Mouse (Mus musculus) kidney, adult 2 months (tissue): ENCODE measurements around the gene 3110021N24Rik. TPM values are rescaled to one million over a fixed set of nuclear protein-coding genes. Genes with fewer than 3 reads are reported as not detected.

Experiments used
- DNase-seq: peaks from one replicate; pipeline ENCODE4 v3.0.0; 2021
- H3K27ac ChIP-seq: fragments of 200-500 bp; 2 replicates; pipeline ENCODE4 v1.5.1; 2012; ENCODE audit warnings: low read depth, low read length, control low read depth, inconsistent platforms; ENCODE audit not compliant: insufficient read depth
- H3K27me3 ChIP-seq: fragments of 200-500 bp; replicated peaks from 2 replicates; pipeline ENCODE4 v1.6.1; 2012; ENCODE audit warnings: mild to moderate bottlenecking, moderate library complexity, low read length, inconsistent platforms; ENCODE audit not compliant: control insufficient read depth, insufficient read depth
- H3K36me3 ChIP-seq: fragments of 200-500 bp; 2 replicates; pipeline ENCODE4 v1.6.1; 2012; ENCODE audit warnings: mild to moderate bottlenecking, moderate library complexity, low read length, inconsistent platforms; ENCODE audit not compliant: control insufficient read depth, insufficient read depth
- H3K4me1 ChIP-seq: fragments of 200-500 bp; 2 replicates; pipeline ENCODE4 v1.6.1; 2011; ENCODE audit warnings: low read length; ENCODE audit not compliant: control insufficient read depth, insufficient read depth
- H3K4me3 ChIP-seq: fragments of 200-500 bp; 2 replicates; pipeline ENCODE4 v1.5.1; 2011; ENCODE audit warnings: mild to moderate bottlenecking, low read depth, low read length, control low read depth; ENCODE audit not compliant: insufficient read depth
- CTCF ChIP-seq: fragments of 200-500 bp; conservative IDR thresholded peaks from 2 replicates; pipeline ENCODE4 v1.5.1; 2011; ENCODE audit warnings: low read depth, mild to moderate bottlenecking, control low read depth, low read length, moderate library complexity, mixed read lengths; ENCODE audit not compliant: insufficient read depth, insufficient read length
- POLR2A ChIP-seq: fragments of 200-500 bp; IDR thresholded peaks from one replicate; pipeline ENCODE4 v1.6.1; 2011; ENCODE audit warnings: low read depth, low read length, control low read depth
- WGBS: fragments of 180-500 bp; shearing (Covaris S2); methylation state at CpG from one replicate; pipeline ENCODE4 v1.1.7; 2018; 5-methylcytosine and 5-hydroxymethylcytosine counted together
- polyA plus RNA-seq: library from polyadenylated mRNA; depleted of rRNA; stranded (reverse); fragments of >200 nt; gene quantifications from 2 replicates; pipeline ENCODE4 v1.2.3, GENCODE M21; 2012

Gene 3110021N24Rik
- polyA plus RNA-seq, 1 experiment = 0.05 TPM

- Histone ChIP-seq H3K27ac (peak overlapping the region; percentile 88), H3K27me3 (no peaks in the 10 kb centered on the region), H3K36me3 (no peaks in the 10 kb centered on the region), H3K4me3 (peak overlapping the region; percentile 68), H3K4me1 (peaks cover 7% of the 10 kb centered on the region; the same call in 1 of the 2 replicates)
- under 1% methylated on average over 7 of the region's 7 CpGs for WGBS
- no peak for TF ChIP-seq POLR2A
- no peak for DNase-seq
Observed at GRCm38 (mm10) chr4:108779763-108780056, 60.3 kb downstream of the 3110021N24Rik start.

- WGBS = under 1% methylated on average over 108 of the region's 111 CpGs
- peak; percentile 85 for DNase-seq
- H3K4me3 ChIP-seq = peak within 1 kb of the TSS; percentile 68
- H3K27me3 ChIP-seq = no peaks in the 10 kb centered on the region
- TF ChIP-seq CTCF (peak; percentile 56), POLR2A (no peak)
- peak within 1 kb of the TSS; percentile 88 for H3K27ac ChIP-seq
- no peaks in the 10 kb centered on the region for H3K36me3 ChIP-seq
- peaks cover 7% of the 10 kb centered on the region; the same call in 1 of the 2 replicates for H3K4me1 ChIP-seq
Observed at GRCm38 (mm10) chr4:108780057-108780863, 60.8 kb downstream of the 3110021N24Rik start, which contains the start of gene Zfyve9. Gene Zfyve9, minus strand, starts transcription at chr4:108780798.

GRCm38 (mm10) chr4:108780864-108781205 is 61.4 kb downstream of the 3110021N24Rik start:
- no peaks in the 10 kb centered on the region for H3K27me3 ChIP-seq
- WGBS = 2% methylated on average over 20 of the region's 20 CpGs
- H3K27ac ChIP-seq = peak overlapping the region; percentile 87; the same call in 1 of the 2 replicates
- TF ChIP-seq POLR2A (no peak), CTCF (no peak)
- H3K36me3 ChIP-seq = no peaks in the 10 kb centered on the region
- H3K4me3 ChIP-seq = peak overlapping the region; percentile 68
- peaks cover 7% of the 10 kb centered on the region; the same call in 1 of the 2 replicates for H3K4me1 ChIP-seq
- no peak for DNase-seq

DNA sequence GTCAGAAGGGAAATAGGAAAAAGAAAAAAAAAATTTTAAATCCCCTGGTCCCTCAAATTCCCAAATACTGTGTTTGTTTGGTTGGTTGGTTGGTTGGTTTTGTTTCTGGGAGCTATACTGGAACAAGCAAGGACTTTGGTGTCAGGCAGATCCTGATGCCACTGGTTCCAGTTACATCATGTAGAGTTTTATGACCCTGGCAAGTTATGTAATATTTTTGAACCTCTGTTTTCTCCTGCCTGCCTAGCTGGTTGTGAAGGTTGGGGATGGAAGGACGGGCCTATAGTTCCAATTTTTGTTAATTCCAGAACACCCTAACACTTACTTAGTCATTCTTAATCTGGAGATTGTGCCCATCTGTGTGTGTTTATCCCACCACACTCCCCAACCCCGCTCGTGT is 62.1 kb downstream of the 3110021N24Rik start:
- Histone ChIP-seq H3K36me3 (no peaks in the 10 kb centered on the region), H3K4me1 (peaks cover 7% of the 10 kb centered on the region; the same call in 1 of the 2 replicates), H3K27ac (peak overlapping the region; percentile 35; the same call in 1 of the 2 replicates), H3K4me3 (no peak overlapping the region), H3K27me3 (no peaks in the 10 kb centered on the region)
- DNase-seq = peak; percentile 33
- 76% methylated on average over 3 of the region's 3 CpGs for WGBS
- TF ChIP-seq POLR2A (no peak), CTCF (no peak)

GRCm38 (mm10) chr4:108782421-108783085 is 63.1 kb downstream of the 3110021N24Rik start:
- no peak overlapping the region for H3K27ac ChIP-seq
- no peaks in the 10 kb centered on the region for H3K27me3 ChIP-seq
- H3K4me3 ChIP-seq = no peak overlapping the region
- H3K36me3 ChIP-seq = no peaks in the 10 kb centered on the region
- 50% methylated on average over 8 of the region's 8 CpGs for WGBS
- TF ChIP-seq POLR2A = no peak
- TF ChIP-seq CTCF = no peak
- peaks cover 7% of the 10 kb centered on the region; the same call in 1 of the 2 replicates for H3K4me1 ChIP-seq
- DNase-seq = no peak

DNA sequence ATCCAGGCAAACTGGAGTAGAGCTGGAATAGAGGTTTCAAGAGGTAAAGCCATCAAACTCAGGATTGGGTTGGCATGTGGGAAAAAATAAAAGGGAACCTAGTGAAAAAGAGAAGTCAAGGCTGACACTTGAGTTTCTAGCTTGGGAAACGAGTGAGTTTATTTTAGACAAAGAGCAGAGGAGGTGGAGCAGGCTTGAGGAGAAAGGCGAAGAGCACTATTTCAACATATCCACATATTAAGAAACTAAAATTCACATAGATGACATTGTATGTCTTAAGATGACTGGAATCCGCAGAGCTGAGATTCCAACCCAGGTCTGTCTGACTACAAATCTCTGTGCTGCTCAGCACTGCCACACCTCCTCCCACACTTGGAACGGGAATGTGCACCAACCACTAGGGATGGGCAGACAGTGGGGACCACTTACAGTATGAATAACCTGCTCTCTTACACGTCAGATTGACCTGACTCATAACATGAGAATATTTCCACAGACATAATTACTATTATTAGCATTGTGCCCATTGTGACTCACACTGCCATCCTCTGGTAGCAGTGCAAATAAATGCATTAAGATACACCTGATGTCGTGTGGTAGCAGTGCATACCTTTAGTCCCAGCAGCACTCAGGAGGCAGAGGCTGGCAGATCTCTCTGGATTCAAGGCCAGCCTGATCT is 69.9 kb downstream of the 3110021N24Rik start:
- Histone ChIP-seq H3K4me3 (no peak overlapping the region), H3K36me3 (no peaks in the 10 kb centered on the region), H3K4me1 (no peaks in the 10 kb centered on the region), H3K27me3 (no peaks in the 10 kb centered on the region), H3K27ac (no peak overlapping the region)
- WGBS = 71% methylated on average over 6 of the region's 6 CpGs
- DNase-seq = no peak
- TF ChIP-seq POLR2A (no peak), CTCF (no peak)

- Histone ChIP-seq H3K27ac (no peak overlapping the region), H3K4me3 (no peak overlapping the region), H3K27me3 (no peaks in the 10 kb centered on the region), H3K4me1 (no peaks in the 10 kb centered on the region), H3K36me3 (no peaks in the 10 kb centered on the region)
- no peak for DNase-seq
- TF ChIP-seq POLR2A (no peak), CTCF (no peak)
- WGBS = 68% methylated on average over 1 of the region's 1 CpGs
Observed at GRCm38 (mm10) chr4:108790507-108790906, 71.1 kb downstream of the 3110021N24Rik start.
